Mouse (Mus musculus): ENCODE data around the gene Gpr107.

DNA sequence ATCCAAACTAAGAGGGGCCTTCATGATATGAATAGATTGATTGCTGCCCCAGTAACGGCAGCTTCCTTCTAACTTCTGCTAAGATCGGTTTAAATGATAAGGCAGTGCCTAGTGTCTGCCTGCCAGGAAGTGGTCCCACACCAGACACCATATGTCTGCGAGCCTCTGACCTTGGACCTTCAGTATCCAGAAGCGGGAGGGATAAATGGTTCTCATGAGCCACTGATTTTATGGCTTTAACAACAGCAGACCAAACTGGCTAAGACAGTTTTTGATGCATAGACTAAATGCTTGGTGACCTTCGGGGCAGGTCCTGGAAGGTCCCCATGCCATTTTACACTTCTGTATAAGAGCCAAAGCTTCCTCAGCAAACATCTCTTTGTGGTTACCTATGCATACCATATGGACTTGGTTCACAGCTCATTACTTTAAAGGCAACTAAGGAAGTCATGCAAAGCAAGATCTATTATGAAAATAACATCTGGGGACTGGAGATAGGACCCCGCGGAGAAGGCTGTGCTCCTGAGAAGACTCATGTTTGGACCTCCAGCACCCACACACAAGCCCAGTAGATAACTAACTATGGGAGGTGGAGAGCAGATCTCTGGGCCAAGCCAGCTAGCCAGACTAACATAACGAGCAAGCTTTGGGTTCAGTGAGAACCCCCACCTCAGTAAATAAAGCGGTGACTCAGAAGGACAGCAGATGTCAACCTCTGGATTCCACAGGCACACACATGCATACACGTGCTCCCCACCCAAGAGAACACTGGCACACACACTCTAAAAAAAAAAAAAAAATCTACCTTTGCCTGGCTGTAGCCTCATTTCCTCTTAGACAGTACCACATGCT, 36.8 kb upstream of the Gpr107 start:
- TF ChIP-seq POLR2A (IDR thresholded peaks at IDR 0.05; ENCODE audit: insufficient read depth, low read length) = no peak
- no peak for TF ChIP-seq CTCF (IDR thresholded peaks at IDR 0.05; ENCODE audit: low read depth, low read length)
- no peak for TF ChIP-seq EP300 (IDR thresholded peaks at IDR 0.05; ENCODE audit: insufficient read depth, low read depth, low read length)

Measured in ES-Bruce4 (cell line).